Mouse (Mus musculus): Measurements from ENCODE around the gene Vmn1r3. TPM values are rescaled to one million over a fixed set of nuclear protein-coding genes. Genes with fewer than 3 reads are reported as not detected.

Gene Vmn1r3
- polyA plus RNA-seq (2015; fragmentation: Nextera tagmentation; extraction: Ambion mirVana) = not detected in 2 replicates

DNA sequence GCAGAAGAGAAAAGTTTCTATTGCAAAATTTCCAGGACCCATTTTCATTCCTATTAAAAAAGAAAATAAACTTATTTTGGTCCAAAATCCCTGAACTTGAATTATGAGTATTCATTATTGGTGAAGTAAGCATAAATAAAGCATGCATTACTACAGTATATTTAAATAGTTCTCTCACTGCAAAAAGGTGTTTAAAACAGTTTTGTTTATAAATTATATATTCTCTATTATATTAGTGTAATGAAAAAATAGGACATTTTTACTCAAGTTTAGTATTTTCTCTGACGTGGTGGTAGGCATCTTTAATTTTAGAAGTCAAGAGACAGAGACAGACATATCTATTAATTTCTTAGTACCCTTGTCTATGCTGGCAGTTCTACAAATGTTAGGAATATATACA, at the start of gene Vmn1r3:
TSS of gene Vmn1r3 (minus strand) at position 101 of the 400 bp plus-strand sequence.

DNA sequence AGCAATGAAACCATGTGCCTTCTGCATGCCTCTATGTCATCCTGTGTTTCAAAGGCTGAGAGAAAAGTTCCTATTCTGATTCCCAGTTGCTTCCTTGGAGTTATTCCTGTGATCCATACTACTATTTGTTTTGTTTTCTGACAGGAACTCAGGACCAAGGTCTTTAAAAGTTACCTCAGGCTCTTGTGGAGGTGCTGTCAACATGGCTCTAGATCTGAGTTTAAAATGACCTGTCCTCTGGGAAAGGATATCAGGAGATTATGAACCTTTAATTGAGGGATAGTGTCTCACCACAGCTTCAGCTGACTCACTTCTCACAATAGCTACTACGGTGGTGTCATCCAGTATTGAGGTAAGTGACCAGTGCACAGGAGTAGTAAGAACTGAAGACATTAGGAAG, 18.1 kb downstream of the Vmn1r3 start, which contains the start of gene Vmn1r2:
TSS of gene Vmn1r2 (plus strand) at position 301 of the 400 bp plus-strand sequence.

Other genes starting within 250 kb of the Vmn1r3 start
- not detected in 2 replicates for gene Vmn1r2, start 18.0 kb downstream of the Vmn1r3 start, polyA plus RNA-seq (2015; fragmentation: Nextera tagmentation; extraction: Ambion mirVana)

Data from skeletal muscle tissue, postnatal 0 days (tissue).